Mouse (Mus musculus) C2C12 (cell line): ENCODE results near the gene Col27a1. TPM values are rescaled to one million over a fixed set of nuclear protein-coding genes. Genes with fewer than 3 reads are reported as not detected.

Experiments
- H3K27me3 ChIP-seq: one replicate; pipeline ENCODE4 v1.6.1; 2011; ENCODE audit not compliant: control insufficient read depth, insufficient read depth, insufficient read length
- H3K36me3 ChIP-seq: one replicate; pipeline ENCODE4 v1.6.1; 2011; ENCODE audit not compliant: control insufficient read depth, insufficient read depth
- H3K4me3 ChIP-seq: one replicate; pipeline ENCODE4 v1.5.1; 2011; ENCODE audit warnings: mild to moderate bottlenecking, control low read depth; ENCODE audit not compliant: poor library complexity, insufficient read depth, severe bottlenecking
- H3K79me2 ChIP-seq: one replicate; pipeline ENCODE4 v1.6.1; 2011; ENCODE audit not compliant: control insufficient read depth, insufficient read depth
- H3K79me3 ChIP-seq: one replicate; pipeline ENCODE4 v1.6.1; 2011; ENCODE audit warnings: low read depth, control low read depth
- H3ac ChIP-seq: one replicate; pipeline ENCODE3; 2011; ENCODE audit warnings: low read depth; ENCODE audit not compliant: control insufficient read depth, insufficient read length
- CEBPB ChIP-seq: IDR thresholded peaks from one replicate; pipeline ENCODE4 v1.6.1; 2011; ENCODE audit warnings: low read depth, mild to moderate bottlenecking, control low read depth, moderate library complexity
- CTCF ChIP-seq: IDR thresholded peaks from one replicate; pipeline ENCODE4 v1.5.1; 2011; ENCODE audit not compliant: control insufficient read depth, insufficient read depth, insufficient read length
- FOSL1 ChIP-seq: IDR thresholded peaks from one replicate; pipeline ENCODE4 v1.8.0; 2011; ENCODE audit warnings: mild to moderate bottlenecking, low read length; ENCODE audit not compliant: poor library complexity, insufficient read depth, severe bottlenecking
- MAX ChIP-seq: IDR thresholded peaks from one replicate; pipeline ENCODE4 v1.6.1; 2011; ENCODE audit warnings: mild to moderate bottlenecking, control low read depth
- MYOD1 ChIP-seq: IDR thresholded peaks from one replicate; pipeline ENCODE4 v1.6.1; 2011; ENCODE audit warnings: low read depth; ENCODE audit not compliant: control insufficient read depth, insufficient read length
- MYOG ChIP-seq: IDR thresholded peaks from one replicate; pipeline ENCODE4 v1.6.1; 2011; ENCODE audit not compliant: control insufficient read depth, insufficient read length; ENCODE audit errors: extremely low read depth
- USF1 ChIP-seq: IDR thresholded peaks from one replicate; pipeline ENCODE4 v1.6.1; 2011; ENCODE audit warnings: low read depth, mild to moderate bottlenecking, control low read depth, moderate library complexity
- polyA plus RNA-seq: library from polyadenylated mRNA; unstranded; fragments of >200 nt; fragmentation: generic; extraction: Trizol; gene quantifications from one replicate; pipeline ENCODE4 v1.2.1, GENCODE M21; 2012; ENCODE audit warnings: missing spikeins

Col27a1 gene
- polyA plus RNA-seq, 1 experiment = 0.08 TPM

DNA sequence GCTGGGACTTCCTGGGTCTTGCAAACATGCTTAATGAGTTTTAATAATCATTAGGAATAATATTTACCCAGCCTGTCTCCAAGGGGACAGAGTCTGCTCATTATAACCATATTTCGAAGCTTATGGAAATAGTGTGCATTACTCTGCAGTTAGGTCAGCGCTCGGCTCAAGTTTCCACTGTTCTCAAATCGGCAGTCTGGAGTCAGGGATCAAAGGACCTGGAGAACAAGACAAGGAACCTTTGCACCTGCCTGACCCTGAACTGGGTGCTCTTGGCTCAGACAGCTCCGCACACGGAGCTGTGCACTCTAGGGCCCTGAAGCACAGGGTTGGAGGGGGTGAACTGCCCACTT is 13.1 kb downstream of the Col27a1 start:
- TF ChIP-seq USF1 = no peak
- no peak for TF ChIP-seq FOSL1
- TF ChIP-seq MAX = no peak
- TF ChIP-seq MYOD1 = no peak
- no peak for TF ChIP-seq CEBPB
- TF ChIP-seq MYOG = no peak
- no peak for TF ChIP-seq CTCF
- peaks cover 3% of the 10 kb centered on the region for H3K27me3 ChIP-seq
- H3K79me3 ChIP-seq = no peaks in the 10 kb centered on the region
- no peak overlapping the region for H3K4me3 ChIP-seq
- H3K79me2 ChIP-seq = no peaks in the 10 kb centered on the region
- H3K36me3 ChIP-seq = no peaks in the 10 kb centered on the region
- no peak overlapping the region for H3ac ChIP-seq

DNA sequence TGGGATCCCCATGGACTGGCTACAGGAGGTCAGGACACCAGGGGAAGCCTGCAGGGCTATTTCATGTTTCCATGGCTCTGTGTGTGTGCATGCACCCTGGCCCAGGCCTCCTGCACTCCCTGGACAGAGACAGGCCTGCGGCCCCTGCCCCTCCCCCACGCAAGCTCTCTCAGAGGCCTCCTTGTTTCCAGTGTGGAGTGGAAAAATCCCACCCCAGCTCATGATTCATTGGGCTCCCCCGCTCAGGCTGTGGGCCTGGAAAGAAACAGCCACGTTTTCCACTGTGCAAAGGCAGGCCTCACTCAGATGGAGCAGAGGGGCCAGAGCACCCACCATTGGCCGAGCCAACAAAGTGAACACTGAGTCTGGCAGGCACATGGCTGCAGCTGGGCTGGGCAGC is 15.1 kb downstream of the Col27a1 start:
- TF ChIP-seq FOSL1 (no peak), MAX (no peak)
- Histone ChIP-seq H3K27me3 (no peaks in the 10 kb centered on the region), H3ac (no peak overlapping the region), H3K79me3 (no peaks in the 10 kb centered on the region), H3K4me3 (no peak overlapping the region), H3K79me2 (no peaks in the 10 kb centered on the region), H3K36me3 (no peaks in the 10 kb centered on the region)

DNA sequence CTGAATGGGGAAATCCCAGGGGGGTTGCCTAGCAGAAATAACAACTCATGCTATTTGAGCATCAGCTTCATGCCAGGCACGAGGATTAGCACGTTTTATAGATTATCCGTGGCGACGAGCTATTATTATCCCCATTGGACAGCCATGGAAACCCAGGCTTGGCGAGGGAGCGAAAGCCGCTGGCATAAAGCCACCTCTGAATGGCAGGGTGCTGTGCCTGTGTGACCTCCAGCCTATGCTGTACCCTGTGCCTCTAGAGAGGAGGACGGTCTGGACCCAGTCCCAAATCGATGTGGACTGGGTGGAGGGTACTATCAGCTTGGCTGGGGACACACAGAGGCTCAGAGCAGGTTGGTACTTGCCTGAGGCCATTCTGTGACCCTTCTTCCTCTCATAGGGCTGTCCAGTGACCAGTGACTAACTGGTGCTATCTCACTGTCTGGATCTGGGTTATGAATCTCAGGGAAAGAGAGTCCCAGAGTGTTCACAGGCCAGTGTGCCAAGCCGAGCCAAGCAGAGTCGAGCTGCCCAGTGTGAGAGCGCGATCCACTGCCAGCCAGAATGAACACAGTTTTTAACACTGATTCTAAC is 16.3 kb downstream of the Col27a1 start:
- TF ChIP-seq USF1 = no peak
- TF ChIP-seq CTCF = no peak
- TF ChIP-seq CEBPB = no peak
- TF ChIP-seq FOSL1 = no peak
- no peak for TF ChIP-seq MYOG
- no peak for TF ChIP-seq MAX
- no peak for TF ChIP-seq MYOD1
- no peak overlapping the region for H3K4me3 ChIP-seq
- H3K36me3 ChIP-seq = no peaks in the 10 kb centered on the region
- no peaks in the 10 kb centered on the region for H3K79me3 ChIP-seq
- no peaks in the 10 kb centered on the region for H3K79me2 ChIP-seq
- H3ac ChIP-seq = no peak overlapping the region
- H3K27me3 ChIP-seq = no peaks in the 10 kb centered on the region

DNA sequence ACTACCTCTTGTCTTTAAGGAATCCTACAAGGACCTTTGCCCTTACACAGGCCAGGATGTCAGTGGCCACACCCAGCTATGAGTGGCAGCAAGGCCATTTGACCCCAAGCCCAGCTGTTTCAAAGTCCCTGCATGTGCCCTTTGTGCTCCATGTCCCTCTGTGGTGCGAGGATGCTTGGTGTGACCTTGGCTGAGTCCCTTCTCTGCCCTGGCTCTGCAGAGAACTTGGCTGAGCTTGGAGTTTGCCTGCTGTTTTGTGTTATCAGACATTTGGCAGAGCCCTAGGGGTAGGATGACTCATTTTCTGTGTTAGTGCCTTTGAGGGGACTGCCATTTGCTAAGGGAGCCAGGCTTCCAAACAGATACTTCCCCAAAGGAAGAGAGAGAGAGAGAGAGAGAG is 17.3 kb downstream of the Col27a1 start:
- Histone ChIP-seq H3K4me3 (no peak overlapping the region), H3K79me3 (no peaks in the 10 kb centered on the region), H3K27me3 (no peaks in the 10 kb centered on the region), H3ac (no peak overlapping the region), H3K79me2 (no peaks in the 10 kb centered on the region), H3K36me3 (no peaks in the 10 kb centered on the region)
- TF ChIP-seq USF1 = no peak
- no peak for TF ChIP-seq MAX
- no peak for TF ChIP-seq MYOD1
- no peak for TF ChIP-seq MYOG
- no peak for TF ChIP-seq CTCF
- no peak for TF ChIP-seq CEBPB
- no peak for TF ChIP-seq FOSL1

DNA sequence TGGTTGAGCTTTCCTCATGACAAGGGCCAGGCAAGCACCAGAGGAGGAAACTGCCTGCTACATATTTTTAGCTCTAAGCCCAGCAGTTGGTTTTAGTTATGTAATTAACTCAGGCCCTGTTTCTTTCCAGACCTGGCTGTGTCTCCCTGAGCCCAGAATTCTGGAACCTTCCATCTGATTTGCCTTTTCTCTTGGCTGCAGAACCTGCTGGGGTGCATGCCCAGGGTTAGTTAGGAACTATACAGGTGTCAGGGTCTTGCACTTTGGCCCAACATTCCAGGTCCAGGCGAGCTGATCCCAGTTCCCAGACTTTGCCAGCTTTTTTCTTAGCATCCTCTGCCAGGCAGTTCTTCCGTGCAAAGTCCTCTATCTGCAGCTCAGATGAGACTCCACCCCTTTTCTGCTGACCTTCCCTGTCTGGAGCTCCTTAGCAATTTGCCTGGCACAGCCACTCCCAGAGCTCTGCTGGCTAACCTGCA is 18.8 kb downstream of the Col27a1 start:
- Histone ChIP-seq H3ac (no peak overlapping the region), H3K79me2 (no peaks in the 10 kb centered on the region), H3K27me3 (no peaks in the 10 kb centered on the region), H3K79me3 (no peaks in the 10 kb centered on the region), H3K4me3 (no peak overlapping the region), H3K36me3 (no peaks in the 10 kb centered on the region)
- TF ChIP-seq CEBPB (no peak), USF1 (no peak), MYOG (no peak), FOSL1 (no peak), MYOD1 (no peak), CTCF (no peak), MAX (no peak)
